Mouse (Mus musculus) embryonic fibroblast, embryonic 13.5 days (primary cell): Measurements from ENCODE around the gene Dcpp2.

Experiments used
- CTCF ChIP-seq: IDR thresholded peaks from 2 replicates; pipeline ENCODE4 v1.5.1; 2011; ENCODE audit warnings: mild to moderate bottlenecking, control low read depth, low read length, moderate library complexity, borderline replicate concordance; ENCODE audit not compliant: insufficient read depth
- POLR2A ChIP-seq: IDR thresholded peaks from 2 replicates; pipeline ENCODE4 v1.6.1; 2011; ENCODE audit warnings: low read depth, mild to moderate bottlenecking, control low read depth, low read length, moderate library complexity

- TF ChIP-seq POLR2A (no peak), CTCF (no peak)
Observed at GRCm38 (mm10) chr17:23850028-23850427, 30.7 kb upstream of the Dcpp2 start.
